Mouse (Mus musculus) testis, adult 2 months (tissue): ENCODE results near the gene Sergef. TPM values are rescaled to one million over a fixed set of nuclear protein-coding genes. Genes with fewer than 3 reads are reported as not detected.
"Not testable (repeated sequence)": the region's sequence is repeated elsewhere in the genome, so short reads cannot be mapped to it uniquely, and the experiment has no call there.

ENCODE experiments used
- H3K27ac ChIP-seq: fragments of 200-500 bp; 2 replicates; pipeline ENCODE4 v1.5.1; 2012; ENCODE audit warnings: low read depth, low read length; ENCODE audit not compliant: control insufficient read depth, insufficient read depth
- H3K27me3 ChIP-seq: fragments of 200-500 bp; 2 replicates; pipeline ENCODE4 v1.6.1; 2012; ENCODE audit warnings: mild to moderate bottlenecking, low read length, moderate library complexity; ENCODE audit not compliant: control insufficient read depth, insufficient read depth
- H3K36me3 ChIP-seq: fragments of 200-500 bp; 2 replicates; pipeline ENCODE4 v1.6.1; 2012; ENCODE audit warnings: mild to moderate bottlenecking, low read length; ENCODE audit not compliant: control insufficient read depth, insufficient read depth
- H3K4me1 ChIP-seq: fragments of 200-500 bp; 2 replicates; pipeline ENCODE4 v1.6.1; 2012; ENCODE audit warnings: low read length; ENCODE audit not compliant: control insufficient read depth, insufficient read depth
- H3K4me3 ChIP-seq: fragments of 200-500 bp; 2 replicates; pipeline ENCODE4 v1.5.1; 2012; ENCODE audit warnings: low read depth, mild to moderate bottlenecking, low read length, moderate library complexity, mixed read lengths; ENCODE audit not compliant: control insufficient read depth
- CTCF ChIP-seq: fragments of 200-500 bp; IDR thresholded peaks from 2 replicates; pipeline ENCODE4 v1.5.1; 2012; ENCODE audit warnings: low read depth, mild to moderate bottlenecking, inconsistent platforms, low read length, moderate library complexity; ENCODE audit not compliant: control insufficient read depth, insufficient read depth, insufficient replicate concordance
- POLR2A ChIP-seq: fragments of 200-500 bp; IDR thresholded peaks from 2 replicates; pipeline ENCODE4 v1.6.1; 2012; ENCODE audit warnings: low read depth, mild to moderate bottlenecking, inconsistent platforms, low read length, moderate library complexity; ENCODE audit not compliant: control insufficient read depth
- polyA plus RNA-seq: library from polyadenylated mRNA; depleted of rRNA; stranded (reverse); fragments of >200 nt; gene quantifications from 2 replicates; pipeline ENCODE4 v1.2.3, GENCODE M21; 2012

The Sergef gene
- polyA plus RNA-seq, 1 experiment, result 7.7 TPM

- H3K27me3 ChIP-seq, result no peaks in the 10 kb centered on the region
- TF ChIP-seq CTCF (no peak), POLR2A (no peak)
- H3K4me3 ChIP-seq, result no peak within 1 kb of the TSS
- no peaks in the 10 kb centered on the region for H3K4me1 ChIP-seq
- no peaks in the 10 kb centered on the region for H3K36me3 ChIP-seq
- H3K27ac ChIP-seq, result no peak within 1 kb of the TSS
These were observed 32.6 kb upstream of the Sergef start, which contains the start of gene Tph1 for GRCm38 (mm10) chr7:46672160-46672672. Gene Tph1 (minus strand): TSS chr7:46672537.

GRCm38 (mm10) chr7:46667256-46667655 is 27.6 kb upstream of the Sergef start:
- H3K4me1 ChIP-seq, result no peaks in the 10 kb centered on the region
- H3K27me3 ChIP-seq, result no peaks in the 10 kb centered on the region
- TF ChIP-seq CTCF, result no peak
- no peak for TF ChIP-seq POLR2A
- no peaks in the 10 kb centered on the region for H3K36me3 ChIP-seq
- H3K27ac ChIP-seq, result no peak overlapping the region
- no peak overlapping the region for H3K4me3 ChIP-seq

GRCm38 (mm10) chr7:46665236-46665635 is 25.6 kb upstream of the Sergef start:
- Histone ChIP-seq H3K4me1 (no peaks in the 10 kb centered on the region), H3K27me3 (no peaks in the 10 kb centered on the region), H3K27ac (no peak overlapping the region), H3K4me3 (no peak overlapping the region), H3K36me3 (no peaks in the 10 kb centered on the region)
- TF ChIP-seq POLR2A (no peak), CTCF (peak; percentile 79; the same call in 1 of the 2 replicates)

DNA sequence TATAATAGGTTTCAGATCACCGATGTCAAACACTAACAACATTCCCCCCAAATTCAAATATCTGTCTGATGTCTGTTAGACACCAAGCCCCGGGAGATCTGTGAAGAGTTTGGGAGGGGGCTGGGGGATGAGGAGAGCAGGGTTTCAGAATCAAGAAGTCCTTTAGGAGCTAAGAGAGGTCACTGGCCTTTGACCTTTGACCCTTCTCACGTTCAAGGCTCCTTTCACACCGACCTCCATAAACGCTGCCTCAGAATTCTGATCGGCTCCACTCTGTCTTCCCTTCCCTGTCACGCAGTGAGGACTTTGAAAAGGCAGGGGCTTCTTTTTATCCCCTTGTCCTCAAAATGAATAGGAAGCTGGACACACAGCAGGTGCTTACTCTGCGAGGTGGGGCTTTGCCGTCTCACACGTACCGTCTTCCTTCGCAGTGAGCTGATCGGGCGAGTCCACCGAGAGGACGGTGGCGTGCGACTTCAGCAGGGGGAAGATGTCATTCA is 22.0 kb upstream of the Sergef start:
- TF ChIP-seq CTCF, result no peak
- no peak for TF ChIP-seq POLR2A
- no peaks in the 10 kb centered on the region for H3K27me3 ChIP-seq
- H3K4me1 ChIP-seq, result no peaks in the 10 kb centered on the region
- no peak overlapping the region for H3K4me3 ChIP-seq
- no peaks in the 10 kb centered on the region for H3K36me3 ChIP-seq
- no peak overlapping the region for H3K27ac ChIP-seq

DNA sequence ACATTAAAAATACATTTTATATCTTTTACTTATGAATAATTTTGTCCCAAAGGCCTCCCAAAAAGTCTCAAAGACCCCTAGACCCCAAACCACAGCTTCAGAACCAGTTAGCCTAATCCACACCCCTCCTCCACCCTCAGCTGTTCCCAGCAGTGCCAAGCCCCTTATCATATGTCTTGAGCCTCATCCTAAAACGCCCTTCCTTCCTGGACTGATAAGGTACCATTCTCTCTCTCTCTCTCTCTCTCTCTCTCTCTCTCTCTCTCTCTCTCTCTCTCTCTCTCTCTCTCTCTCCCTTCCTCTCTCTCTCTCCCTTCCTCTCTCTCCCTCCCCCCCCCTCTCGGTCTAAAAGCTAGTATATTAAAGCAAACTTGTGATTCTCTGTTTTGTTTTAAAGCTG is 12.7 kb upstream of the Sergef start:
- H3K4me3 ChIP-seq, result no peak overlapping the region
- H3K4me1 ChIP-seq, result no peaks in the 10 kb centered on the region
- no peaks in the 10 kb centered on the region for H3K36me3 ChIP-seq
- H3K27me3 ChIP-seq, result no peaks in the 10 kb centered on the region
- H3K27ac ChIP-seq, result no peak overlapping the region
- TF ChIP-seq CTCF (no peak), POLR2A (no peak)

DNA sequence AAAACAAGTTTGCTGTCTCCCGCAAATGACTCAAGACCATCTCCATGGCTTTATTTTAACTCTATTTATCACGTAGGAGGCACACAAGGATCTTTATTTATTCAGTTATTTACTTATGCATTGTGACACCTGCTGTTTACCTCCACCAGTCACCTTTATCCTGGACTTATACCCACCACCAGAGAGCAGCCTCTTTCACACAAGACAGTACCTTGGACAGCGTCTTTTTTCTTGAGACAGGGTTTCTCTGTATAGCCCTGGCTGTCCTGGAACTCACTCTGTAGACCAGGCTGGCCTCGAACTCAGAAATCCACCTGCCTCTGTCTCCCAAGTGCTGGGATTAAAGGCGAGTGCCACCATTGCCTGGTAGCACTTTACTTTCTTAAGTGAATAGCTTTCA is 10.6 kb upstream of the Sergef start:
- not testable (repeated sequence) for H3K4me1 ChIP-seq, H3K27ac ChIP-seq, H3K4me3 ChIP-seq, H3K27me3 ChIP-seq, H3K36me3 ChIP-seq

DNA sequence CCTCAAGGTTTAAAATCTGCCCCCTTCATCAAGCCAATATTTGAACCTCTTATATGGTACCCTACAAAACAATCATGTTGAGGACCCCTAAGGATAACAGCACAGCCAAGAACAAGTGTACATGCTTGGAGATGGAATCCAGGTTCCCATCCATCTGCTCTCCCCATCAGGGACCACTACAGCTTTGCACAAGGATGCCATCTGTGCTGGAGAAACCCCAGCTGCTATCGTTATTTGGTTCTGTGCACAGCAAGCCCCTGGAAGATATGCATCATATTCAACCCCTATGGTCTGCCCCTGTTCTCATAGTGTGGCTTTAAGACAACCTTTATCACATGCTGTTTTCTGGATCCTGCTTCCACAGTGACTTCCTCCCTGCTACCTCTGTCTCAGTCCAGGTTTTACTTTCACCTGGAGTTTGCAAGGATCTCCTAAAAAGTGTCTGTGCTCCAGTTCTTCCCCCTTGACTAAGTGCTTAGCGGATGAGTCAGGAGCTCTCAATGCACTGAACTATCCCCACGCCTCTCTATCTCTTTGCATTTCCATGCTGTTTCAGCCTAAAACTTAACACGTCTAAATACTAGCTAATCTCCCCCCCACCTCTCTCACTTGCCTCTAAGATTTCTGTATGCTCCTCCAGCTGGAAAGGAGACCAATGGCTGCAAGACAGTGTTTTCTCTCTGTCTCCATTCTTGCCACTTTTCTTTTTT is 9.0 kb upstream of the Sergef start:
- TF ChIP-seq CTCF, result no peak
- TF ChIP-seq POLR2A, result no peak
- H3K4me1 ChIP-seq, result no peaks in the 10 kb centered on the region
- H3K27me3 ChIP-seq, result no peaks in the 10 kb centered on the region
- no peaks in the 10 kb centered on the region for H3K36me3 ChIP-seq
- no peak overlapping the region for H3K27ac ChIP-seq
- no peak overlapping the region for H3K4me3 ChIP-seq

DNA sequence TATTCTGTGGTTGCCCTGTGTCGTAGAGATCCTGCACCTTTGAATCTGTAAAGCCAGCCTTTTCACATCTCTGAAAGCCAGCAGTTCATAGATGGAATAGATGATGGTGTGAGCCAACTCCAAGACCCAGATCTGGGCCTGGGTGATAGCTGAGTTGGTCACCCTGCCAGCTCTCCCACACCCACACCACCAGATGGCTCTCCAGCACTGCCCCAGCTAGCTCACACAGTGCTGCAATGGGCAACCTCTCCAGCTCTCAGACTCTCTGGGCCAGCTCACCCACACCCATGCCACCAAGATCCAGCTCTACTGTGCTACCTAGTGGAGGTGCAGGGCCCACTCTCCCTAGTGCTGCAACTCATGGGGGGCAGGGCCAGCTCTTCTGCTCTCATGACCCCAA is 3.6 kb upstream of the Sergef start:
- Histone ChIP-seq H3K27ac (no peak overlapping the region), H3K4me3 (no peak overlapping the region), H3K27me3 (no peaks in the 10 kb centered on the region; the same call in 1 of the 2 replicates), H3K4me1 (peaks cover 14% of the 10 kb centered on the region), H3K36me3 (no peaks in the 10 kb centered on the region)
- TF ChIP-seq CTCF, result no peak; the same call in 1 of the 2 replicates
- no peak for TF ChIP-seq POLR2A
